Mouse (Mus musculus): Measurements from ENCODE around the gene Syk. TPM values are rescaled to one million over a fixed set of nuclear protein-coding genes. Genes with fewer than 3 reads are reported as not detected.

The Syk gene
- total RNA-seq, 1 experiment from 2014 or later = 288 TPM

- ATAC-seq (replicated peaks; ENCODE audit: insufficient number of reproducible peaks, low FRiP score, low TSS enrichment, poor library complexity, severe bottlenecking) = no peak
Observed at GRCm38 (mm10) chr13:52674839-52675238, 91.9 kb downstream of the Syk start.

GRCm38 (mm10) chr13:52675526-52676294 is 92.7 kb downstream of the Syk start:
- ATAC-seq (replicated peaks; ENCODE audit: insufficient number of reproducible peaks, low FRiP score, low TSS enrichment, poor library complexity, severe bottlenecking) = no peak

- ATAC-seq (replicated peaks; ENCODE audit: insufficient number of reproducible peaks, low FRiP score, low TSS enrichment, poor library complexity, severe bottlenecking) = no peak
Observed at GRCm38 (mm10) chr13:52676671-52677445, 93.9 kb downstream of the Syk start.

GRCm38 (mm10) chr13:52679906-52680305 is 96.9 kb downstream of the Syk start:
- no peak for ATAC-seq (replicated peaks; ENCODE audit: insufficient number of reproducible peaks, low FRiP score, low TSS enrichment, poor library complexity, severe bottlenecking)

- ATAC-seq (replicated peaks; ENCODE audit: insufficient number of reproducible peaks, low FRiP score, low TSS enrichment, poor library complexity, severe bottlenecking) = no peak
Observed at GRCm38 (mm10) chr13:52682107-52682506, 99.1 kb downstream of the Syk start.

- ATAC-seq (replicated peaks; ENCODE audit: insufficient number of reproducible peaks, low FRiP score, low TSS enrichment, poor library complexity, severe bottlenecking) = no peak
Observed at GRCm38 (mm10) chr13:52690425-52690824, 107.5 kb downstream of the Syk start.

- no peak for ATAC-seq (replicated peaks; ENCODE audit: insufficient number of reproducible peaks, low FRiP score, low TSS enrichment, poor library complexity, severe bottlenecking)
Observed at GRCm38 (mm10) chr13:52692311-52692710, 109.3 kb downstream of the Syk start.

GRCm38 (mm10) chr13:52694857-52695256 is 111.9 kb downstream of the Syk start:
- no peak for ATAC-seq (replicated peaks; ENCODE audit: insufficient number of reproducible peaks, low FRiP score, low TSS enrichment, poor library complexity, severe bottlenecking)

Other genes starting within 250 kb of the Syk start
- gene Diras2, start 51.9 kb upstream of the Syk start, total RNA-seq (2017) = 0.19 to 1.4 TPM (median 1.4 TPM) in 3 replicates